Mouse (Mus musculus): ENCODE data around the gene Mybpc1.
"Not testable (repeated sequence)": the region's sequence is repeated elsewhere in the genome, so short reads cannot be mapped to it uniquely, and the experiment has no call there.

The Mybpc1 gene

GRCm38 (mm10) chr10:88492658-88493057 lies 112.3 kb downstream of the Mybpc1 start:
- no peak for DNase-seq (ENCODE audit: low spot score)

- DNase-seq (ENCODE audit: low spot score) = no peak
These were observed 113.3 kb downstream of the Mybpc1 start for GRCm38 (mm10) chr10:88491632-88492031.

GRCm38 (mm10) chr10:88488629-88489028 lies 116.3 kb downstream of the Mybpc1 start:
- no peak for DNase-seq (ENCODE audit: low spot score)

- DNase-seq (ENCODE audit: low spot score) = not testable (repeated sequence)
These were observed 122.1 kb downstream of the Mybpc1 start for GRCm38 (mm10) chr10:88482866-88483265.
